Mouse (Mus musculus) embryonic facial prominence, embryonic 14.5 days (tissue): ENCODE measurements around the gene Arfgef2. TPM values are rescaled to one million over a fixed set of nuclear protein-coding genes. Genes with fewer than 3 reads are reported as not detected.

Experiments
- ATAC-seq: fragments of 200-750 bp; cut with Nextera tagmentation; 2 replicates; pipeline ENCODE4 v1.8.0; 2017; ENCODE audit warnings: low read depth, moderate number of reproducible peaks, moderate TSS enrichment
- DNase-seq: peaks from one replicate; pipeline ENCODE4 v3.0.0-alpha.2; 2015; ENCODE audit warnings: low spot score
- H3K27ac ChIP-seq: fragments of 300-500 bp; sonication (generic); replicated peaks from 2 replicates; pipeline ENCODE4 v1.5.1; 2014; ENCODE audit warnings: low read depth, mild to moderate bottlenecking, low read length, moderate library complexity
- H3K27me3 ChIP-seq: fragments of 300-500 bp; sonication (generic); replicated peaks from 2 replicates; pipeline ENCODE4 v1.6.1; 2014; ENCODE audit warnings: low read length; ENCODE audit not compliant: control insufficient read depth, insufficient read depth
- H3K36me3 ChIP-seq: fragments of 300-500 bp; sonication (generic); 2 replicates; pipeline ENCODE4 v1.6.1; 2014; ENCODE audit warnings: low read length, mixed read lengths; ENCODE audit not compliant: control insufficient read depth, insufficient read depth
- H3K4me1 ChIP-seq: fragments of 300-500 bp; sonication (generic); 2 replicates; pipeline ENCODE4 v1.6.1; 2014; ENCODE audit warnings: antibody characterized with exemption, low read length; ENCODE audit not compliant: control insufficient read depth, insufficient read depth
- H3K4me2 ChIP-seq: fragments of 300-500 bp; sonication (generic); 2 replicates; pipeline ENCODE4 v1.6.1; 2014; ENCODE audit warnings: low read depth, mild to moderate bottlenecking, low read length, moderate library complexity, mixed read lengths
- H3K4me3 ChIP-seq: fragments of 300-500 bp; sonication (generic); 2 replicates; pipeline ENCODE4 v1.5.1; 2014; ENCODE audit warnings: low read depth, mild to moderate bottlenecking, low read length
- H3K9ac ChIP-seq: fragments of 300-500 bp; sonication (generic); 2 replicates; pipeline ENCODE4 v1.6.1; 2014; ENCODE audit warnings: low read depth, mild to moderate bottlenecking, low read length, moderate library complexity, mixed read lengths
- H3K9me3 ChIP-seq: fragments of 300-500 bp; sonication (generic); 2 replicates; pipeline ENCODE4 v1.6.1; 2016; ENCODE audit warnings: low read length; ENCODE audit not compliant: control insufficient read depth
- WGBS: fragments of 180-500 bp; shearing (Covaris S2); extraction: QIAGEN DNeasy Blood & Tissue Kit; methylation state at CpG from one replicate; pipeline ENCODE4 v1.1.7; 2014; 5-methylcytosine and 5-hydroxymethylcytosine counted together
- polyA plus RNA-seq: library from polyadenylated mRNA; unstranded; fragments of >200 nt; fragmentation: Nextera tagmentation; extraction: Ambion mirVana; gene quantifications from 2 replicates; pipeline ENCODE4 v1.2.1, GENCODE M21; 2014

Arfgef2 gene
- polyA plus RNA-seq, 1 experiment from 2014 or later = 7.1 TPM

DNA sequence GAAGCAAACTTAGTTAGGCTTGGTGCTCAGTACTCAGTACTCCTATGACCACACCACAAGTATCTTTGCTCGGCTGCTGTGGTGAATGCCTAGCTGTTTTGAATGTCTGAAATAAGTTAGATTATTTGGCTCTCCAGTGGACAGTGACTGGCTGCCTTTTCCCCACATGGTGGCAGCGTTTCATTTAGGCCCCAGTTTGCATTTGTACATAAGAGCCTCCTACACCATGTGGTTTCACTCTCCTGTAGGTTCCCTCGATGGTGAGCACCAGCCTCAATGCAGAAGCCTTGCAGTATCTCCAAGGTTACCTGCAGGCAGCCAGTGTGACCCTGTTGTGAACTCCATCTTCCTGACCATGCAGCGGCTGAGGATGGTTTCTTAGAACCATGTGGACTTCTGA is 140.1 kb downstream of the Arfgef2 start:
- Histone ChIP-seq H3K36me3 (peaks cover 98% of the 10 kb centered on the region), H3K9ac (no peak overlapping the region), H3K4me1 (no peaks in the 10 kb centered on the region), H3K27ac (no peak overlapping the region), H3K9me3 (no peaks in the 10 kb centered on the region), H3K27me3 (no peaks in the 10 kb centered on the region), H3K4me2 (no peak overlapping the region), H3K4me3 (no peak overlapping the region)
- ATAC-seq = peak; percentile 58; the same call in 1 of the 2 replicates
- peak; percentile 19 for DNase-seq
- 58% methylated on average over 4 of the region's 4 CpGs for WGBS

Other genes starting within 250 kb of the Arfgef2 start
- 22.7 and 26.6 TPM in 2 replicates for gene Prex1, start 91.8 kb upstream of the Arfgef2 start, polyA plus RNA-seq
- gene Trp53rkb, start 13.1 kb upstream of the Arfgef2 start, polyA plus RNA-seq = 6.7 and 7.5 TPM in 2 replicates
- gene Cse1l, start 100.5 kb downstream of the Arfgef2 start, polyA plus RNA-seq = 113 and 118 TPM in 2 replicates
- 74.7 and 79.3 TPM in 2 replicates for gene Stau1, start 190.7 kb downstream of the Arfgef2 start, polyA plus RNA-seq
- 31.2 and 34.8 TPM in 2 replicates for gene Ddx27, start 209.6 kb downstream of the Arfgef2 start, polyA plus RNA-seq